Mouse (Mus musculus): Measurements from ENCODE around the gene Hypk.

GRCm38 (mm10) chr2:121408160-121408559 is 44.9 kb upstream of the Hypk start:
- TF ChIP-seq USF1 (IDR thresholded peaks at IDR 0.05; ENCODE audit: low read depth) (no peak), CTCF (IDR thresholded peaks at IDR 0.05; ENCODE audit: control insufficient read depth, insufficient read depth, insufficient read length) (peak; percentile 4), MYOD1 (IDR thresholded peaks at IDR 0.05; ENCODE audit: control insufficient read depth, insufficient read length, low read depth) (no peak), MYOG (IDR thresholded peaks at IDR 0.05; ENCODE audit: control insufficient read depth, extremely low read depth, insufficient read length) (no peak), MAX (IDR thresholded peaks at IDR 0.05) (no peak), CEBPB (IDR thresholded peaks at IDR 0.05; ENCODE audit: low read depth) (no peak), FOSL1 (IDR thresholded peaks at IDR 0.05; ENCODE audit: insufficient read depth, low read length, poor library complexity, severe bottlenecking) (no peak)

Measured in C2C12 (cell line).